Mouse (Mus musculus) kidney, adult 2 months (tissue): ENCODE measurements around the gene 1110008L16Rik. TPM values are rescaled to one million over a fixed set of nuclear protein-coding genes. Genes with fewer than 3 reads are reported as not detected.
"Not testable (repeated sequence)": the region's sequence is repeated elsewhere in the genome, so short reads cannot be mapped to it uniquely, and the experiment has no call there.

Experiments used
- DNase-seq: peaks from one replicate; pipeline ENCODE4 v3.0.0; 2021
- H3K27ac ChIP-seq: fragments of 200-500 bp; 2 replicates; pipeline ENCODE4 v1.5.1; 2012; ENCODE audit warnings: low read depth, low read length, control low read depth, inconsistent platforms; ENCODE audit not compliant: insufficient read depth
- H3K27me3 ChIP-seq: fragments of 200-500 bp; replicated peaks from 2 replicates; pipeline ENCODE4 v1.6.1; 2012; ENCODE audit warnings: mild to moderate bottlenecking, moderate library complexity, low read length, inconsistent platforms; ENCODE audit not compliant: control insufficient read depth, insufficient read depth
- H3K36me3 ChIP-seq: fragments of 200-500 bp; 2 replicates; pipeline ENCODE4 v1.6.1; 2012; ENCODE audit warnings: mild to moderate bottlenecking, moderate library complexity, low read length, inconsistent platforms; ENCODE audit not compliant: control insufficient read depth, insufficient read depth
- H3K4me1 ChIP-seq: fragments of 200-500 bp; 2 replicates; pipeline ENCODE4 v1.6.1; 2011; ENCODE audit warnings: low read length; ENCODE audit not compliant: control insufficient read depth, insufficient read depth
- H3K4me3 ChIP-seq: fragments of 200-500 bp; 2 replicates; pipeline ENCODE4 v1.5.1; 2011; ENCODE audit warnings: mild to moderate bottlenecking, low read depth, low read length, control low read depth; ENCODE audit not compliant: insufficient read depth
- CTCF ChIP-seq: fragments of 200-500 bp; conservative IDR thresholded peaks from 2 replicates; pipeline ENCODE4 v1.5.1; 2011; ENCODE audit warnings: low read depth, mild to moderate bottlenecking, control low read depth, low read length, moderate library complexity, mixed read lengths; ENCODE audit not compliant: insufficient read depth, insufficient read length
- POLR2A ChIP-seq: fragments of 200-500 bp; IDR thresholded peaks from one replicate; pipeline ENCODE4 v1.6.1; 2011; ENCODE audit warnings: low read depth, low read length, control low read depth
- WGBS: fragments of 180-500 bp; shearing (Covaris S2); methylation state at CpG from one replicate; pipeline ENCODE4 v1.1.7; 2018; 5-methylcytosine and 5-hydroxymethylcytosine counted together
- polyA plus RNA-seq: library from polyadenylated mRNA; depleted of rRNA; stranded (reverse); fragments of >200 nt; gene quantifications from 2 replicates; pipeline ENCODE4 v1.2.3, GENCODE M21; 2012

1110008L16Rik gene
- polyA plus RNA-seq, 1 experiment: 12.5 TPM

GRCm38 (mm10) chr12:55313901-55314300 lies 14.5 kb downstream of the 1110008L16Rik start:
- Histone ChIP-seq H3K4me3 (no peak overlapping the region), H3K27me3 (no peaks in the 10 kb centered on the region), H3K4me1 (no peaks in the 10 kb centered on the region), H3K36me3 (no peaks in the 10 kb centered on the region; the same call in 1 of the 2 replicates), H3K27ac (no peak overlapping the region)
- DNase-seq: no peak
- TF ChIP-seq POLR2A: no peak
- TF ChIP-seq CTCF: peak; percentile 28; the same call in 1 of the 2 replicates
- WGBS: 88% methylated on average over 5 of the region's 5 CpGs

GRCm38 (mm10) chr12:55315192-55315591 lies 15.8 kb downstream of the 1110008L16Rik start:
- no peak for TF ChIP-seq POLR2A
- 0 out of 2 replicates have a peak, but pooled peaks have one; percentile 27 for TF ChIP-seq CTCF

GRCm38 (mm10) chr12:55321642-55322291 lies 22.4 kb downstream of the 1110008L16Rik start:
- no peak for TF ChIP-seq POLR2A
- no peak for TF ChIP-seq CTCF
- no peak overlapping the region for H3K4me3 ChIP-seq
- 73% methylated on average over 18 of the region's 18 CpGs for WGBS
- H3K36me3 ChIP-seq: no peaks in the 10 kb centered on the region; the same call in 1 of the 2 replicates
- no peaks in the 10 kb centered on the region for H3K4me1 ChIP-seq
- peak; percentile 25 for DNase-seq
- H3K27me3 ChIP-seq: no peaks in the 10 kb centered on the region
- no peak overlapping the region for H3K27ac ChIP-seq

More at GRCm38 (mm10) chr12:55315192-55315591, 15.8 kb downstream of the 1110008L16Rik start:
- Histone ChIP-seq H3K4me3 (no peak overlapping the region), H3K36me3 (no peaks in the 10 kb centered on the region; the same call in 1 of the 2 replicates), H3K27me3 (no peaks in the 10 kb centered on the region), H3K4me1 (no peaks in the 10 kb centered on the region), H3K27ac (no peak overlapping the region)
- WGBS: 19% methylated on average over 5 of the region's 5 CpGs
- DNase-seq: peak; percentile 96

- TF ChIP-seq CTCF: no peak
- TF ChIP-seq POLR2A: no peak
- no peak overlapping the region for H3K4me3 ChIP-seq
- no peaks in the 10 kb centered on the region for H3K27me3 ChIP-seq
- no peak overlapping the region for H3K27ac ChIP-seq
- DNase-seq: no peak
- 93% methylated on average over 7 of the region's 7 CpGs for WGBS
- H3K36me3 ChIP-seq: no peaks in the 10 kb centered on the region
- no peaks in the 10 kb centered on the region for H3K4me1 ChIP-seq
Measured at GRCm38 (mm10) chr12:55325702-55326101, 26.3 kb downstream of the 1110008L16Rik start.

DNA sequence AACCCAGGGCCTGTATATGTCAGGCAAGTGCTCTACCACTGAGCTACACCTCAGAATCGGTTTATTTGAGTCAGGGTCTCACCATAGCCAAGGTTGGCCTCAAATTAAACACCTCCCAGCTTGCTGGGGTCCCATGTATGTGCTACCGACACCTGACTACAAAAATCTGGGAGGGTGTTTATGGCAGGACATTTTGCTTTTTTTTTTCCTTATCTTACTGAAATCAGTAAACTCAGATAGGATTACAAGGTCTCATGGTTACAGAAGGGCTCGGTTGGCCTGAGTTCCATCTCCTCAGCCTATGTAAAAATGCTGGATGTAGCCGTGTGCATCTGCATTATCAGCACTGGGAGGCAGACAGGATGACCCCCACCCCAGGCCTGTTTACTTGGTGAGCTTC lies 29.4 kb downstream of the 1110008L16Rik start:
- no peak for DNase-seq

GRCm38 (mm10) chr12:55329351-55329750 lies 30.0 kb downstream of the 1110008L16Rik start:
- no peaks in the 10 kb centered on the region for H3K4me1 ChIP-seq
- 95% methylated on average over 7 of the region's 7 CpGs for WGBS
- H3K4me3 ChIP-seq: no peak overlapping the region
- H3K27me3 ChIP-seq: no peaks in the 10 kb centered on the region
- H3K27ac ChIP-seq: no peak overlapping the region
- TF ChIP-seq POLR2A: no peak
- no peak for TF ChIP-seq CTCF
- no peaks in the 10 kb centered on the region for H3K36me3 ChIP-seq
- DNase-seq: no peak

More for the DNA sequence above, 29.4 kb downstream of the 1110008L16Rik start:
- Histone ChIP-seq H3K36me3 (no peaks in the 10 kb centered on the region), H3K27me3 (no peaks in the 10 kb centered on the region), H3K27ac (no peak overlapping the region), H3K4me1 (no peaks in the 10 kb centered on the region), H3K4me3 (no peak overlapping the region)
- WGBS: 90% methylated on average over 4 of the region's 4 CpGs
- TF ChIP-seq CTCF: no peak
- no peak for TF ChIP-seq POLR2A

GRCm38 (mm10) chr12:55333662-55334061 lies 34.3 kb downstream of the 1110008L16Rik start:
- Histone ChIP-seq H3K4me3 (no peak overlapping the region), H3K36me3 (no peaks in the 10 kb centered on the region), H3K27me3 (no peaks in the 10 kb centered on the region), H3K4me1 (no peaks in the 10 kb centered on the region), H3K27ac (no peak overlapping the region)
- TF ChIP-seq POLR2A (no peak), CTCF (no peak)
- WGBS: 93% methylated on average over 7 of the region's 7 CpGs
- DNase-seq: no peak

GRCm38 (mm10) chr12:55338490-55338889 lies 39.1 kb downstream of the 1110008L16Rik start:
- H3K36me3 ChIP-seq, DNase-seq, H3K4me3 ChIP-seq, H3K27me3 ChIP-seq, H3K27ac ChIP-seq, H3K4me1 ChIP-seq: not testable (repeated sequence)
- 84% methylated on average over 1 of the region's 2 CpGs for WGBS

GRCm38 (mm10) chr12:55343045-55343444 lies 43.7 kb downstream of the 1110008L16Rik start:
- H3K4me1 ChIP-seq, DNase-seq, H3K27me3 ChIP-seq, H3K36me3 ChIP-seq, H3K27ac ChIP-seq, H3K4me3 ChIP-seq: not testable (repeated sequence)
- WGBS: 79% methylated on average over 1 of the region's 1 CpGs
